Mouse (Mus musculus) cerebellum, adult 18-20 months (tissue): ENCODE measurements around the gene Nuak2.
A peak's percentile ranks its signal among the peaks of the same experiment; 100 is the strongest.

Source experiments
- DNase-seq, 2 experiments: peaks; one replicate each; pipeline ENCODE4 v3.0.0; 2021

The Nuak2 gene

DNA sequence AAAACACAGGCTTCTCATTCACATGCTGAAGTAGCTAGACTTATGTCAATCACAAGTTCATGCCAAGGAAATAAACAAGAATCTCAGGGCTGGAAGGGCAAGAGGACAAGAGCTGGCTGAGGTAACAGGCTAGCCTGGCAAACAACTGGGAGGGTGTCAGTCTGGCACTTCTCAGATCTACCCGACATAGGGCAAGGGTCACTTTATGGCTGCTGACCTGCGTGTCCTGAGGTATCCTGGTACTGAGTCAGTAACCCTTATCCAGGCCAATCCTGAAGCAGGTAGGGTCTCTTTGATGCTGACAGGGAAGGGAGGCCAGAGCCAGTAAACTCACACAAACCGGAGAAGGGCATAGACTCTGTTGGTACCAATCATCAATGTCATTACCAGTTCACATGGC lies 12.6 kb downstream of the Nuak2 start:
- no peak for DNase-seq

GRCm38 (mm10) chr1:132329656-132330055 lies 13.7 kb downstream of the Nuak2 start:
- no peak for DNase-seq

DNA sequence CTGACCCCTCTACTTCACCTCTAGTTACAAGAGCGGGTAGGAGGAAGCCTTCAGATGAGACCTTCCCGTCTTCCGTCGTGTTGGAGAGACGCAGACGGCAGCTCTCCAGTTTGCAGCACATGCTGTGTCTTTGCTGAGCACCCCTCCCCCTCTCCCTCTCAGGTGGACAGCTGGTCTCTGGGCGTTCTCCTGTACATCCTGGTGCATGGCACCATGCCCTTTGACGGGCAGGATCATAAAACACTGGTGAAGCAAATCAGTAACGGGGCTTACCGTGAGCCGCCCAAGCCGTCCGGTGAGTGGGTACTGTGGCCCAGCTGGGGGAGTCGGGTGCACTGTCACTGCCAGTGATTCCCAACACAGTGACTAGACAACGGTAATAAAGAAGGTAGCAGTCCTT lies 14.5 kb downstream of the Nuak2 start:
- DNase-seq = peak; percentile 58 to 59

GRCm38 (mm10) chr1:132331283-132331682 lies 15.4 kb downstream of the Nuak2 start:
- DNase-seq = no peak

GRCm38 (mm10) chr1:132333201-132333600 lies 17.3 kb downstream of the Nuak2 start:
- DNase-seq = no peak

- no peak for DNase-seq
Observed at GRCm38 (mm10) chr1:132333675-132334141, 17.8 kb downstream of the Nuak2 start.

GRCm38 (mm10) chr1:132334178-132334801 lies 18.4 kb downstream of the Nuak2 start:
- DNase-seq = no peak

DNA sequence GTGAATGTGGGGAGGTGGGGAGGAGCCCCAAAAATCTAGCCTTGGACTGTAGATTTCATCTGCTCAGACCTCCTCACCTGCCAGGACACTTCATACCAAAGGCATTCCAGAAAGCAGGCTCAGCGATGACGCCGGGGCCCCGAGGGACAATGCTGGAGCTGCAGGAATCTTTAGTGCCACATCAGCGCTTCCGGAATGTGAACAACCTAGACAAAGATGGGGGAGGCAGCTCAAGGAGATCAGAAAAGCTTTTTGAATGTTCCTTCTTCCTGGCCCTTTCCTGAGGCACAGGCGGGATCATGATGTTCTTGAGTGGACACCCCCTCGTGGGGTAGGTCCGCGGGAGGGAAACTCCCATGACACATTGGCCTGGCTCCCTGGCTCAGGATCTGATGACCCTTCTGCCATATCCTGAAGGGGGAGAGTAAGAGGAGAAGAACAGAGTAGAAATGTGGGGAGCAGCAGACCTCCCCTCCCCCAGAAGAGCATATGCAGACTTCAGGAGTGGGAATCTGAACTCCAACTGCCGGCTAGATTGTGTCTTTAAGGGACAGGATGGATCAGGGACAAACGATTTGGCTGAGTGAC lies 19.5 kb downstream of the Nuak2 start:
- DNase-seq = no peak

GRCm38 (mm10) chr1:132336921-132337320 lies 21.0 kb downstream of the Nuak2 start:
- DNase-seq = no peak

DNA sequence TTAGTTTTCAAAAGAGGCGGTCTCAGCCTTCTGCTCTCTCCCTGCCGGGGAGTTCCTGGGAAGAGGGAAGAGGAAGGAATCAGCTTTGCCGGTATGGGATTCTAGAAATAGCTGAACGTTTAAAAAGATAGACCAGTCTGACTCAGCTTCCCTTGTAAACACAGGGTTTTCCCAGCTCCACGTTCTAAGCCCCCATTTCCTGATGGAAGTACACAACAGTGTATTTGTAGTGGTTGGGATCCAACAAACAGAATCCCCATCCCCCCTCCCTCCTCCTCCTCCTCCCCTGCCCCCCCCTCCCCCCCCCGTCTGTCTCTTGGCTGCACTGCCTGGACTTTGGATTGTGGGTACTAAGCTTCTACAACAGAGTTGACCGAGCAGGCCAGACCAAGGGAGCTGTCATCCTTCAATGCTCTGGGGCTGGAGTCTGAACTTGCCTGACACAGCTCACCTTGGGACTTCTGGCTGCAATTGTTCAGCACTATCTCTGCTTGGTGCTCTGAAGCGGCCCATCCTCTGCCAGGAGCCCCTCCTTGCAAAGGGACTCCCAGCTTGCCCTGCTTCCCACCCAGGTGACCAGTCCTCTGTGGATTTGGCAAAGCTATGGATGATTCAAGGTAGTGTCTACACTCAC lies 22.2 kb downstream of the Nuak2 start:
- no peak for DNase-seq

- DNase-seq = no peak
Observed at GRCm38 (mm10) chr1:132341731-132342501, 26.0 kb downstream of the Nuak2 start.

GRCm38 (mm10) chr1:132342518-132342917 lies 26.6 kb downstream of the Nuak2 start:
- DNase-seq = no peak

GRCm38 (mm10) chr1:132343191-132343590 lies 27.3 kb downstream of the Nuak2 start:
- no peak for DNase-seq

DNA sequence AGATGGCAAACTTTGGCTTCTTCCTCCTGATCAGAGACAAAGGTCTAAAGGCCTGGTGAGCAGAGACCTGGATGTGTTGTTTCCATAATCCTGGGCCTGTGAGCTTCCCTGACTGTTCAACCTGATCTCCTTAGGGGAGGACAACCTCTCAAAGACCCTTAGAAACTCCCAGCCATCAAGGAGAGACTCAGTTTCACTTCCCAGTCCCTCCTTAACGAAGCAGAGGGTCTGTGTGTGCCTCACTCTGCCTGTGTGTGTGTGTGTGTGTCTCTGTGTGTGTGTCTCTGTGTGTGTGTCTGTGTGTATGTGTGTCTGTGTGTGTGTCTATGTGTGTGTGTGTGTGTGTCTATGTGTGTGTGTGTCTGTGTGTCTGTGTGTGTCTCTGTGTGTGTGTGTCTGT lies 27.7 kb downstream of the Nuak2 start:
- DNase-seq = no peak

- DNase-seq = no peak
Observed at GRCm38 (mm10) chr1:132345514-132345913, 29.6 kb downstream of the Nuak2 start.

DNA sequence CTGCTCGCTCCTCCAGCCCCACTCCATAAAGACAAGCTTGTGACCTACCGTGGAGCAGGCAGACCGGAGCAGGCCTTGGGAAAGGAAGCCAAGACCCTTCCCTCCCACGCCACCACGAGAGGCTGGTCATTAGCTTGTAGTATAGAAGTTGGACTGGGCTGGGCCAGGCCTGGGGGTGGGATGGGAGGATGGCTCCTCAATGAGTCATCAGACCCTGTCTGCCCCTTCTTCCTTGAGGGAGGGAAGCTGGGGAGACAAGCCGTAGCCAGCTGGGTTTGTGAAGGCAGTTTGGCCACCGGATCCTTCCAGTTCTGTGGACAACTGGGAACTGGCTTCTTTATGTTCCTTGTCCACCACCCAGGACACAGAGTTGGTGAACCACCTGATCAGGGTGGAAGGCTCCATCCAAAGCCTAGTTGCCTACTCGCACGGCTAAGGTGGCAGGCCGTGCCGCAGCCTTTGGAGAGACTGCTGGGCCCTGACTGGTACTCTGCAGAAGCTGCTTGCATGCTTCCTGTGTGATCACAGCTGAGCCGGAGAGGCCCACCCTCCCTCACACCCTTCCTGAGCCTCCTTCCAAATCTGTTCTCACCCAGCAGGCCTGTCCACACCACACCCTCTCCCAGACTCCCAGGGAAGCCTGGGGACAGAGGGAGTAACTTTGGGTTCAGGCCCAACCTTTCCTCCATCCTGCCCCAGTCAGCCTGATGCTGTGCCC lies 30.4 kb downstream of the Nuak2 start:
- DNase-seq = no peak

DNA sequence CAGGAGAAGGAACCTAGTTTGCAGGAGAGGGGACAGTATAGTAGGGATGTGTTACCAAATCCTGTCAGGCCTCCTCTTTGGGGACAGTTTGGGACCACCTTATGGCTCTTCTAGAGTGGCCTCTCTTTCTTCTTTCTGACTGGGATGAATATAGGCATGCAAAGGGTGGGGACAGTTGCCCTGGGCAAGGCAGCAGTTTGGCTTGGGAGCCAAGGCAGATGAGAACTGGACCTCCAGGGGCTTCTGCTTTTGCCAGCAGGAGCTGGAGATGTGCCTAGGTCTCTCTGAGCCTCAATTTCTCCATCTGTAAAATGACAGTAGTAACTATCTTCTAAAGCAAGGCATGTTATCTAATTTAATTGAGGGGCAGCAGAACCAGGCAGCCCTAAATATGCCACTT lies 31.0 kb downstream of the Nuak2 start:
- no peak for DNase-seq

DNA sequence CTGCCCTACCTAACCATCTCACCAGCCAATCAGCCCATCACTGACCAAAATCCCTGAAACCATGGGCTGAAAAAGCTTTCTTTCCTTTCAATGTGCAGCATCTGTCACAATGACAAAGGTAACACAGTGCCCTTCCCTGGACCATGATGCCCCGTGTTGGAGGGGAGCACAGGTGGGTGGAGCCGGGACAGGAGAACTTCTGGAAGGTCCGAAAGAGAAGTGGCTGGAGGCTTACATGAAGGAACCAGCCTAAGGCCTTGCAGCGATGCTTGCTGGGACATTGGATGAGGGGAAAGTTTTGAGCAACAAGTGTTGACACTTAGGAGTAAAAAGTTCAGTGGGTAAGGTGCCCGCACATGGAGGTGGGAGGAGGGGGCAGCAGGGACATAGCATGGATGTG lies 32.5 kb downstream of the Nuak2 start:
- DNase-seq = no peak

GRCm38 (mm10) chr1:132349049-132349448 lies 33.1 kb downstream of the Nuak2 start:
- DNase-seq = peak in 1 of 2 experiments; percentile 36

GRCm38 (mm10) chr1:132349601-132350000 lies 33.7 kb downstream of the Nuak2 start:
- peak in 1 of 2 experiments; percentile 37 for DNase-seq

GRCm38 (mm10) chr1:132351058-132351457 lies 35.1 kb downstream of the Nuak2 start:
- no peak for DNase-seq

DNA sequence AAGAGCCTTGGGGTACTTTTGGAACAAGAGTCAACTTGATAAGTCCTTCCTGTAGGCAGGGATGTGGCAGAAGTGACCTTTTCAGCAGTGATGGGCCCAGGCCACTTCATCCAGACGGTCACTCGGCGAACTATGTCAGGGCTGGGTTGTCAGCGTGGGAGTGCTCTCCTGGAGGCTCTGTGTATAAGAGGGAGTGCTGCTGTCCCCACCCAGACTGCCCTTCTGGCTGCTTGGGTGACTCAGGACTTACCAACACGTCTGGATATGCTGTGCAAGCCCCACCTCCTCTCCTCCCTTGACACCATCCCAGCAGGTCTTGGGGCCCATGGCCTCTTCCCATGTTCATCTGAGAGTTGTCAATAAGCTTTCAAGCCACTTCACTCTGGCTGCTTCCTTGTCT lies 37.5 kb downstream of the Nuak2 start:
- no peak for DNase-seq

- DNase-seq = no peak
Observed at GRCm38 (mm10) chr1:132354234-132354633, 38.3 kb downstream of the Nuak2 start.
